Mouse (Mus musculus): ENCODE measurements around the gene 6820408C15Rik.

- TF ChIP-seq RAD21 (IDR thresholded peaks at IDR 0.05; ENCODE audit: low read depth, low read length) (peak; percentile 79), CTCF (conservative IDR thresholded peaks at IDR 0.05 in 1 of 2, IDR thresholded peaks at IDR 0.05 in 1 of 2; ENCODE audit: low read depth in 2 of 2, low read length in 2 of 2) (peak; percentile 43 to 80; a peak in 3 of 4 replicates), HCFC1 (IDR thresholded peaks at IDR 0.05; ENCODE audit: low read depth, low read length) (no peak), POLR2A (IDR thresholded peaks at IDR 0.05; ENCODE audit: low read depth, low read length) (no peak)
Observed at GRCm38 (mm10) chr2:152450241-152450640, 34.9 kb downstream of the 6820408C15Rik start.

Data from CH12.LX (cell line).